Mouse (Mus musculus) left cerebral cortex, postnatal 4 days (tissue): ENCODE measurements around the gene Tas2r104. TPM values are rescaled to one million over a fixed set of nuclear protein-coding genes. Genes with fewer than 3 reads are reported as not detected.

Experiments used
- DNase-seq: peaks from one replicate; pipeline ENCODE4 v3.0.0-alpha.2; 2022
- intact Hi-C: fragments of 180-260 bp; cut with DNase I; formaldehyde crosslinking; loops from one replicate; pipeline ENCODE4 v1.15.1; 2025
- total RNA-seq, 2 experiments: library from RNA; stranded (reverse); gene quantifications; 2 replicates each; pipeline ENCODE4 v1.2.3; 2021

Gene Tas2r104
- total RNA-seq: not detected

DNA sequence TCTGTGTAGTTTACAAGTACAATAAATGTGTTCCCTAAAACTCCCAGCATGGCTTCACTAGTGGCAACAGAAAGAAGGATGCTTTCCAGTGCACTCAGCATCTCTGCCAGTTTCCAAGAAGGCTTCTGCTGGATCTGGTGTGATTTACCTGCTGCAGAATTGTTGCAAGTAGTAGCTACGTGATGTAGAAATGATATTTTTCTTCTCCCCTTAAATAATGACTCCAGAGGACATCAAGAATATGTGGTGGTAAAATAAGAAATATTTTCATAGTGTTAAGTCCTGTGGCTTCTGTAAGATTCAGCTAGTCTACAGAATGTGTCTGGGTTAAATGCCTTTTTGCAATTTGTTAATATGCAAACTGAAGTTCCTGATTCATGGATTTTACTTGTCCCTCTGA, at the start of gene Tas2r104:
Gene Tas2r104, minus strand, starts transcription at position 101 of the 400 bp plus-strand sequence.
- DNase-seq: no peak
- intact Hi-C loops: no loop called here

- intact Hi-C loops: no loop called here
- no peak for DNase-seq
Measured at GRCm38 (mm10) chr6:131712803-131713202, 27.3 kb upstream of the Tas2r104 start.

DNA sequence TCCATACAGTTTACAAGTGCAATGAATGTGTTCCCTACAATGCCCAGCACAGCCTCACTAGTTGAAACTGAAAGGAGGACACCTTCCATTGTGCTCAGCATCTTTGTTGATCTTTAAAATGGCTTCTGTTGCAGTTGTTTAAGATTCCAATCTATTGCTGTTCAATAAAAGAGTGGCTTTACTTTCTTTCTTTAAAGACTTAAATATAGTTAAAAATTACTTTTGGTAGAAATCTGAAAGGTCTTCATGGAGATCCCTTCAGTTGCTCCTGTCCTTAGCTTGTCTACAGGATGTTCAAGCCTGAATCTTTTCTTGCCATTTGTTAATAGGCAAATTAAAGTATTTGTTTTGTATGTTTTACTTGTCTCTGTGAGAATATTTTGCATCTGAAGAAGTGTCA, 4.4 kb upstream of the Tas2r104 start, which contains the start of gene Tas2r114:
Gene Tas2r114, minus strand, starts transcription at position 101 of the 400 bp plus-strand sequence.
- intact Hi-C loops: no loop called here
- no peak for DNase-seq

GRCm38 (mm10) chr6:131687395-131687794, 1.9 kb upstream of the Tas2r104 start, which contains the start of gene Tas2r105:
Tas2r105 (minus strand) TSS chr6:131687495.
- intact Hi-C loops: no loop called here

GRCm38 (mm10) chr6:131678786-131679185, 6.8 kb downstream of the Tas2r104 start, which contains the start of gene Tas2r106:
Tas2r106 (minus strand) TSS chr6:131678886.
- DNase-seq: no peak
- intact Hi-C loops: no loop called here

More at GRCm38 (mm10) chr6:131687395-131687794, 1.9 kb upstream of the Tas2r104 start, which contains the start of gene Tas2r105:
- no peak for DNase-seq

- intact Hi-C loops: no loop called here
- no peak for DNase-seq
Measured at GRCm38 (mm10) chr6:131660049-131660448, 25.5 kb downstream of the Tas2r104 start, which contains the start of gene Tas2r107. Tas2r107 (minus strand) TSS chr6:131660149.

Other genes starting within 250 kb of the Tas2r104 start
- gene 5430401F13Rik, start 199.3 kb downstream of the Tas2r104 start, total RNA-seq: not detected
- gene Gm6619, start 199.3 kb downstream of the Tas2r104 start, total RNA-seq: not detected
- not detected for gene Tas2r130, start 54.8 kb downstream of the Tas2r104 start, total RNA-seq
- gene Tas2r107, start 25.6 kb downstream of the Tas2r104 start, total RNA-seq: not detected
- not detected for gene Tas2r106, start 6.9 kb downstream of the Tas2r104 start, total RNA-seq
- gene Tas2r105, start 1.8 kb upstream of the Tas2r104 start, total RNA-seq: not detected
- not detected for gene Tas2r114, start 4.3 kb upstream of the Tas2r104 start, total RNA-seq